Mouse (Mus musculus) cerebellum, postnatal 14 days (tissue): Measurements from ENCODE around the gene Hba-x.
"Not testable (repeated sequence)": the region's sequence is repeated elsewhere in the genome, so short reads cannot be mapped to it uniquely, and the experiment has no call there.

ENCODE experiments used
- DNase-seq, 2 experiments: peaks; one replicate each; pipeline ENCODE4 v3.0.0; 2021; ENCODE audit warnings: mixed read lengths in 2 of 2

Gene Hba-x

GRCm38 (mm10) chr11:32286695-32287492, 10.7 kb downstream of the Hba-x start, which contains the start of gene Hbq1b:
Hbq1b (plus strand) TSS chr11:32286965.
- peak; percentile 88 to 91 for DNase-seq

- no peak for DNase-seq
These were observed 11.3 kb downstream of the Hba-x start for GRCm38 (mm10) chr11:32287493-32287825.

GRCm38 (mm10) chr11:32292819-32293218, 16.6 kb downstream of the Hba-x start:
- DNase-seq: not testable (repeated sequence)

- DNase-seq: not testable (repeated sequence)
These were observed 17.3 kb downstream of the Hba-x start for GRCm38 (mm10) chr11:32293479-32293878.

- DNase-seq: not testable (repeated sequence)
These were observed 20.0 kb downstream of the Hba-x start, which contains the start of gene Hba-a2 for GRCm38 (mm10) chr11:32296203-32296602. Hba-a2 (plus strand) TSS chr11:32296489.

GRCm38 (mm10) chr11:32297417-32297816, 21.2 kb downstream of the Hba-x start:
- DNase-seq: not testable (repeated sequence)

GRCm38 (mm10) chr11:32297866-32298531, 21.8 kb downstream of the Hba-x start:
- no peak for DNase-seq

- no peak for DNase-seq
These were observed 22.3 kb downstream of the Hba-x start for GRCm38 (mm10) chr11:32298532-32298918.

GRCm38 (mm10) chr11:32299865-32300264, 23.7 kb downstream of the Hba-x start, which contains the start of gene Hbq1a:
Hbq1a (plus strand) TSS chr11:32300069.
- DNase-seq: peak; percentile 82 to 85

GRCm38 (mm10) chr11:32300279-32301267, 24.4 kb downstream of the Hba-x start:
- no peak for DNase-seq

GRCm38 (mm10) chr11:32301506-32301905, 25.3 kb downstream of the Hba-x start:
- no peak for DNase-seq

- no peak for DNase-seq
These were observed 26.7 kb downstream of the Hba-x start for GRCm38 (mm10) chr11:32302824-32303419.

GRCm38 (mm10) chr11:32303455-32303854, 27.3 kb downstream of the Hba-x start:
- DNase-seq: no peak

GRCm38 (mm10) chr11:32307006-32307405, 30.8 kb downstream of the Hba-x start:
- DNase-seq: no peak

GRCm38 (mm10) chr11:32309446-32309845, 33.2 kb downstream of the Hba-x start:
- DNase-seq: no peak

GRCm38 (mm10) chr11:32309928-32310327, 33.7 kb downstream of the Hba-x start:
- DNase-seq: no peak

GRCm38 (mm10) chr11:32316009-32316408, 39.8 kb downstream of the Hba-x start:
- no peak for DNase-seq

GRCm38 (mm10) chr11:32320507-32321195, 44.5 kb downstream of the Hba-x start:
- DNase-seq: no peak

GRCm38 (mm10) chr11:32321196-32321565, 45.0 kb downstream of the Hba-x start:
- DNase-seq: peak; percentile 62 to 84

GRCm38 (mm10) chr11:32324609-32325008, 48.4 kb downstream of the Hba-x start:
- peak; percentile 95 to 97 for DNase-seq
